Comparison of ENCODE assay signal across 15 mouse cellular contexts in genomic region chr2:102033818-102034512, GRCm38 (mm10).
DNase-seq lines count a peak whose midpoint lies in the region; ATAC-seq and TF ChIP-seq lines count a peak whose summit lies in the region.
"Had no signal": no experiment of that assay in that cellular context is flagged by ENCODE, and none has a peak within 500 bp of the region (broad histone marks: within the 10 kb centered on the region; RNA-seq: fewer than 3 reads in every experiment).

No protein-coding gene starts in this region.

- H3K4me3 ChIP-seq in forebrain, embryonic 12.5 days (replicated peaks) = no peak overlapping the region
- no peak overlapping the region for H3K4me3 ChIP-seq in forebrain, postnatal 0 days (ENCODE audit: low read depth, low read length)
- H3K4me3 ChIP-seq in megakaryocyte, embryonic 14.5 days (replicated peaks) = peak overlapping the region; percentile 26
- no peak overlapping the region for H3K4me3 ChIP-seq in bone marrow, adult 2 months (replicated peaks; ENCODE audit: control insufficient read depth, low read depth, low read length)
- no peak overlapping the region for H3K4me3 ChIP-seq in olfactory bulb, adult 2 months (ENCODE audit: insufficient read depth, low read depth, low read length)
- H3K4me3 ChIP-seq: embryonic facial prominence, embryonic 15.5 days; heart, embryonic 13.5 days; limb, embryonic 15.5 days had no signal

- H3K9ac ChIP-seq in forebrain, embryonic 12.5 days = no peak overlapping the region
- no peak overlapping the region for H3K9ac ChIP-seq in forebrain, postnatal 0 days
- H3K9ac ChIP-seq: embryonic facial prominence, embryonic 15.5 days; heart, embryonic 13.5 days; limb, embryonic 15.5 days; liver, postnatal 0 days had no signal

- no peak for ATAC-seq in forebrain, embryonic 12.5 days (ENCODE audit: low FRiP score)
- no peak for ATAC-seq in forebrain, postnatal 0 days
- ATAC-seq in megakaryocyte, adult 5-6 weeks (ENCODE audit: poor library complexity, severe bottlenecking) = no peak
- ATAC-seq: liver, postnatal 0 days had no signal

- H3K4me2 ChIP-seq in forebrain, embryonic 12.5 days = no peak overlapping the region
- H3K4me2 ChIP-seq in forebrain, postnatal 0 days (ENCODE audit: low read depth) = no peak overlapping the region
- H3K4me2 ChIP-seq: embryonic facial prominence, embryonic 15.5 days; heart, embryonic 13.5 days; limb, embryonic 15.5 days had no signal

- no peaks in the 10 kb centered on the region for H3K27me3 ChIP-seq in forebrain, embryonic 12.5 days
- no peaks in the 10 kb centered on the region for H3K27me3 ChIP-seq in forebrain, postnatal 0 days (ENCODE audit: insufficient read depth, low read length)
- peaks cover 56% of the 10 kb centered on the region for H3K27me3 ChIP-seq in megakaryocyte, embryonic 14.5 days (replicated peaks)
- H3K27me3 ChIP-seq: embryonic facial prominence, embryonic 15.5 days; heart, embryonic 13.5 days; limb, embryonic 15.5 days had no signal

- WGBS in forebrain, embryonic 12.5 days = 71% methylated on average over 9 of the region's 9 CpGs
- WGBS in forebrain, postnatal 0 days = 60% methylated on average over 9 of the region's 9 CpGs
- WGBS in bone marrow, adult 2 months = 48% methylated on average over 9 of the region's 9 CpGs
- 52% methylated on average over 9 of the region's 9 CpGs for WGBS in olfactory bulb, adult 2 months

- intact Hi-C loops in left cerebral cortex, postnatal 4 days (cut with DNase I) = no loop called here

- TF ChIP-seq CTCF in forebrain, postnatal 0 days (IDR thresholded peaks at IDR 0.05; ENCODE audit: low read depth) = no peak
- TF ChIP-seq CTCF in bone marrow, adult 2 months (IDR thresholded peaks at IDR 0.05; ENCODE audit: control insufficient read depth, insufficient read depth, low read length) = no peak
- no peak for TF ChIP-seq CTCF in olfactory bulb, adult 2 months (IDR thresholded peaks at IDR 0.05; ENCODE audit: insufficient read depth, low read depth, low read length)

- no peaks in the 10 kb centered on the region for H3K36me3 ChIP-seq in forebrain, embryonic 12.5 days (replicated peaks)
- H3K36me3 ChIP-seq in forebrain, postnatal 0 days (ENCODE audit: insufficient read depth) = no peaks in the 10 kb centered on the region
- no peaks in the 10 kb centered on the region for H3K36me3 ChIP-seq in megakaryocyte, embryonic 14.5 days (replicated peaks; ENCODE audit: low read length)
- H3K36me3 ChIP-seq: embryonic facial prominence, embryonic 15.5 days; heart, embryonic 13.5 days; limb, embryonic 15.5 days had no signal

- H3K9me3 ChIP-seq in forebrain, embryonic 12.5 days = no peaks in the 10 kb centered on the region
- H3K9me3 ChIP-seq in forebrain, postnatal 0 days (ENCODE audit: low read length) = no peaks in the 10 kb centered on the region
- no peaks in the 10 kb centered on the region for H3K9me3 ChIP-seq in megakaryocyte, embryonic 14.5 days
- H3K9me3 ChIP-seq: embryonic facial prominence, embryonic 15.5 days; heart, embryonic 13.5 days; limb, embryonic 15.5 days had no signal

- no peak for TF ChIP-seq POLR2A in bone marrow, adult 2 months (IDR thresholded peaks at IDR 0.05; ENCODE audit: borderline replicate concordance, control insufficient read depth, low read depth, low read length)
- no peak for TF ChIP-seq POLR2A in olfactory bulb, adult 2 months (IDR thresholded peaks at IDR 0.05; ENCODE audit: insufficient read depth, low read depth, low read length)

- DNase-seq in forebrain, postnatal 0 days = no peak
- no peak for DNase-seq in kidney, postnatal 4 days
- no peak for DNase-seq in left cerebral cortex, postnatal 4 days
- DNase-seq: cerebellum, adult 18-20 months; gastrocnemius, postnatal 36 days; liver, postnatal 0 days; lung, postnatal 36 days had no signal

- peak overlapping the region; percentile 42; the same call in 1 of the 2 replicates for H3K27ac ChIP-seq in forebrain, embryonic 12.5 days
- no peak overlapping the region for H3K27ac ChIP-seq in forebrain, postnatal 0 days (ENCODE audit: low read depth, low read length)
- peak overlapping the region; percentile 39 for H3K27ac ChIP-seq in bone marrow, adult 2 months (ENCODE audit: control insufficient read depth, insufficient read depth, low read depth, low read length, poor library complexity)
- peak overlapping the region; percentile 81 for H3K27ac ChIP-seq in olfactory bulb, adult 2 months (ENCODE audit: insufficient read depth, low read depth, low read length)
- H3K27ac ChIP-seq: embryonic facial prominence, embryonic 15.5 days; heart, embryonic 13.5 days; limb, embryonic 15.5 days had no signal

- peaks cover 83% of the 10 kb centered on the region for H3K4me1 ChIP-seq in forebrain, embryonic 12.5 days
- H3K4me1 ChIP-seq in forebrain, postnatal 0 days (ENCODE audit: insufficient read depth) = peaks cover 28% of the 10 kb centered on the region; the same call in 1 of the 2 replicates
- H3K4me1 ChIP-seq in megakaryocyte, embryonic 14.5 days = peaks cover 66% of the 10 kb centered on the region
- H3K4me1 ChIP-seq in bone marrow, adult 2 months (ENCODE audit: control insufficient read depth, insufficient read depth, low read length) = peaks cover 4% of the 10 kb centered on the region; the same call in 1 of the 2 replicates
- H3K4me1 ChIP-seq in olfactory bulb, adult 2 months (ENCODE audit: control insufficient read depth, insufficient read depth, low read length) = peaks cover 56% of the 10 kb centered on the region
